ENCODE assay signal across 16 mouse cellular contexts in genomic region chr7:82282011-82282410, GRCm38 (mm10). TPM values are rescaled to one million over a fixed set of nuclear protein-coding genes. Genes with fewer than 3 reads are reported as not detected.
"Had no signal": no experiment of that assay in that cellular context is flagged by ENCODE, and none has a peak within 500 bp of the region (broad histone marks: within the 10 kb centered on the region; RNA-seq: fewer than 3 reads in every experiment).

No protein-coding gene starts in this region.

- H3K27me3 ChIP-seq: limb, embryonic 12.5 days; liver, embryonic 13.5 days; midbrain, embryonic 15.5 days; neural tube, embryonic 12.5 days had no signal

- H3K4me1 ChIP-seq: limb, embryonic 12.5 days; liver, embryonic 13.5 days; megakaryocyte, embryonic 14.5 days; midbrain, embryonic 15.5 days; neural tube, embryonic 12.5 days had no signal

- H3K4me2 ChIP-seq: limb, embryonic 12.5 days; liver, embryonic 13.5 days; midbrain, embryonic 11.5 days; midbrain, embryonic 15.5 days; neural tube, embryonic 12.5 days had no signal

- H3K36me3 ChIP-seq: limb, embryonic 12.5 days; liver, embryonic 13.5 days; midbrain, embryonic 15.5 days; neural tube, embryonic 12.5 days had no signal

- DNase-seq: kidney, adult 8-10 months; kidney, postnatal 25 days; liver; liver, embryonic 13.5 days; liver, postnatal 0 days; retina, postnatal 1 day; spleen, adult 18-20 months; thymus, postnatal 36 days had no signal

- ATAC-seq: liver, postnatal 0 days; midbrain, embryonic 15.5 days had no signal

- H3K27ac ChIP-seq: limb, embryonic 12.5 days; liver, embryonic 13.5 days; macrophage; midbrain, embryonic 15.5 days; neural tube, embryonic 12.5 days had no signal

- H3K4me3 ChIP-seq: limb, embryonic 12.5 days; liver, embryonic 13.5 days; megakaryocyte, embryonic 14.5 days; midbrain, embryonic 15.5 days; neural tube, embryonic 12.5 days had no signal

- H3K9ac ChIP-seq: limb, embryonic 12.5 days; liver, embryonic 13.5 days; liver, postnatal 0 days; midbrain, embryonic 15.5 days; neural tube, embryonic 12.5 days had no signal

- H3K9me3 ChIP-seq: limb, embryonic 12.5 days; liver, embryonic 13.5 days; megakaryocyte, embryonic 14.5 days; midbrain, embryonic 15.5 days; neural tube, embryonic 12.5 days had no signal

RNA-seq across cellular contexts. Expression of gene Adamtsl3, which starts 53.5 kb away (rescaled TPM):
- total RNA-seq: monocyte, adult 5-6 weeks; neutrophil, adult 5-6 weeks had no signal
- polyA plus RNA-seq: macrophage; midbrain, embryonic 11.5 days had no signal
